Mouse (Mus musculus): ENCODE data around the gene Tbc1d16.

DNA sequence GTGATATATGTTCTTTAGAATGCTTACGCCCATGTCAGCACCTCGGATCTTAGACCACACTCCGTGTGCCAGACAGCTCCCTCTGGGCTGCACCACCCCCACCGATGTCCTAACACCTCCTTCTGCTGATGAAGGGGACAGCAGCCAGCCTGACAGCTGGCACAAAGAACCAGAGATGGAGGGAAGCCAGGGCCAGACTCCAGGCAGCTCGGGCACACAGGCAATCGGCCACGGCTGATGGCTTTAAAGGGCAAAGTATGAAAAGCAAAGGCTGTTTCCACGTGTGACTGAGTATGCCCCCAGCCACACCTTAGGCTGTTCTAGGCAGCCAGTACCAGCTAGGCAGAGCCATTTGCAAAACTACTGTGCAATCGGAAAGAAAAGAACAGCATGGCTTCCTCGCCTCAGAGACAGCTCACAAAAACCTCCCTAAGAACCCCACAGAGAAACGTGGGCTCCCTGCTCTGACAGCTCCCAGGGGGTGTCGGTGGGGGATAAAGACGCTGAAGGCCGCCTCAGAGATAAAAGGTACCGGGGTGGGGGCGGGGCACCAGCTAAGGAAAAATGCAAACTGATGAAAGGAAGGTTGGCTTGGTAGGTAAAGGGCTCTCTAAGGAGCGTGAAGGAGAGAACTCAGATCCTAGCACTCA, 8.4 kb downstream of the Tbc1d16 start:
- TF ChIP-seq CTCF (IDR thresholded peaks at IDR 0.05; ENCODE audit: extremely low read depth, insufficient read length, insufficient replicate concordance, low read depth, low read length): no peak
- TF ChIP-seq POLR2A (IDR thresholded peaks at IDR 0.05; ENCODE audit: low read depth, low read length): no peak

All from small intestine, adult 2 months (tissue).